Mouse (Mus musculus): ENCODE measurements at regions not wholly inside any gene's neighbourhood (a gene's known extent, or its start where the extent isn't known, plus 50 kb on each side); places are given as distances from the start of the nearest gene placed in this dataset.

- peak; percentile 59 for DNase-seq (ENCODE audit: low spot score)
Measured at GRCm38 (mm10) chr8:125619336-125619906, 49.8 kb upstream of the Sipa1l2 start.
